15 mouse cellular contexts compared by ENCODE assay signal in the genomic region with DNA sequence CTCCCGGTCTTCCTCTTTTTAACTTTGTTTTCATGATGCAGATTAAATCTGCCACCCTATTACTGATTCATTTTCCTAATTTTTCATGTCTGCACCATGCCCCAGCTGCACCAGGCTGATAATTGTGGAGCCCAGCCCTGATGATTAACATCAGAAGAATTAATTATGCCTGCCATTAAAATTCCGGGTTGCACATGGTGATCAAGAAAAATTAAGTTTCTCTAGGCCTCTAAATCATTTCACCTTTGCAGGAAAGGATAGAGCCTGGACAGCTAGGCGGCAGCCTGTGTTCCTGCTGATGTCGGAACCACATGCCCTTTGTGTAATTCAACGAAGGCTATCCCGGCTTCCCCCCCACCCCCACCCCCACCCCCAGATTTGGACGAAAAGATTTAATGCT.
DNase-seq lines count a peak whose midpoint lies in the region; ATAC-seq and TF ChIP-seq lines count a peak whose summit lies in the region.
"Had no signal": no experiment of that assay in that cellular context is flagged by ENCODE, and none has a peak within 500 bp of the region (broad histone marks: within the 10 kb centered on the region; RNA-seq: fewer than 3 reads in every experiment).

No protein-coding gene starts in this region.

- no peaks in the 10 kb centered on the region for H3K36me3 ChIP-seq in embryonic facial prominence, embryonic 10.5 days (replicated peaks)
- H3K36me3 ChIP-seq in forebrain, embryonic 14.5 days (ENCODE audit: control insufficient read depth, insufficient read depth, low read length), result no peaks in the 10 kb centered on the region
- no peaks in the 10 kb centered on the region for H3K36me3 ChIP-seq in hindbrain, embryonic 16.5 days (ENCODE audit: control insufficient read depth, insufficient read depth, low read length)
- no peaks in the 10 kb centered on the region for H3K36me3 ChIP-seq in midbrain, postnatal 0 days (ENCODE audit: insufficient read depth, low read length)
- H3K36me3 ChIP-seq: liver, embryonic 13.5 days had no signal

- no peak overlapping the region; the same call in 1 of the 2 replicates for H3K4me2 ChIP-seq in forebrain, embryonic 14.5 days (ENCODE audit: low read length)
- peak overlapping the region; percentile 7; the same call in 1 of the 2 replicates for H3K4me2 ChIP-seq in hindbrain, embryonic 16.5 days (ENCODE audit: low read length)
- 0 out of 2 replicates have a peak overlapping the region, but pooled peaks have one; percentile 1 for H3K4me2 ChIP-seq in midbrain, postnatal 0 days (ENCODE audit: low read depth, low read length, poor library complexity, severe bottlenecking)
- H3K4me2 ChIP-seq: liver, embryonic 13.5 days had no signal

- peaks cover 35% of the 10 kb centered on the region for H3K4me1 ChIP-seq in embryonic facial prominence, embryonic 10.5 days
- H3K4me1 ChIP-seq in forebrain, embryonic 14.5 days (ENCODE audit: control insufficient read depth, insufficient read depth, low read length), result peaks cover 25% of the 10 kb centered on the region
- H3K4me1 ChIP-seq in hindbrain, embryonic 16.5 days (ENCODE audit: control insufficient read depth, insufficient read depth, low read depth, low read length), result peaks cover 14% of the 10 kb centered on the region
- peaks cover 4% of the 10 kb centered on the region; the same call in 1 of the 2 replicates for H3K4me1 ChIP-seq in midbrain, postnatal 0 days (ENCODE audit: insufficient read depth, low read length)
- H3K4me1 ChIP-seq: liver, embryonic 13.5 days had no signal

- no peaks in the 10 kb centered on the region for H3K27me3 ChIP-seq in embryonic facial prominence, embryonic 10.5 days (replicated peaks; ENCODE audit: low read depth, poor library complexity, severe bottlenecking)
- H3K27me3 ChIP-seq in forebrain, embryonic 14.5 days (replicated peaks; ENCODE audit: control insufficient read depth, insufficient read depth, low read length), result no peaks in the 10 kb centered on the region
- no peaks in the 10 kb centered on the region for H3K27me3 ChIP-seq in hindbrain, embryonic 16.5 days (replicated peaks; ENCODE audit: control insufficient read depth, insufficient read depth, low read length)
- no peaks in the 10 kb centered on the region for H3K27me3 ChIP-seq in midbrain, postnatal 0 days (ENCODE audit: insufficient read depth, low read length)
- H3K27me3 ChIP-seq: liver, embryonic 13.5 days had no signal

- ATAC-seq in forebrain, embryonic 14.5 days, result peak; percentile 57
- ATAC-seq in hindbrain, embryonic 16.5 days, result peak; percentile 58
- ATAC-seq in midbrain, postnatal 0 days (ENCODE audit: low FRiP score), result no peak
- ATAC-seq: activated CD4-positive, CD25-positive, alpha-beta regulatory T cell, adult 4 months had no signal

- WGBS in embryonic facial prominence, embryonic 10.5 days, result 47% methylated on average over 7 of the region's 7 CpGs
- WGBS in forebrain, embryonic 14.5 days, result 6% methylated on average over 7 of the region's 7 CpGs
- WGBS in hindbrain, embryonic 16.5 days, result 15% methylated on average over 7 of the region's 7 CpGs
- 17% methylated on average over 7 of the region's 7 CpGs for WGBS in midbrain, postnatal 0 days

- H3K9ac ChIP-seq in forebrain, embryonic 14.5 days (ENCODE audit: low read length), result 0 out of 2 replicates have a peak overlapping the region, but pooled peaks have one; percentile 14
- no peak overlapping the region for H3K9ac ChIP-seq in hindbrain, embryonic 16.5 days (ENCODE audit: low read depth, low read length)
- no peak overlapping the region for H3K9ac ChIP-seq in midbrain, postnatal 0 days (replicated peaks; ENCODE audit: low read length, poor library complexity, severe bottlenecking)
- H3K9ac ChIP-seq: liver, embryonic 13.5 days had no signal

- H3K27ac ChIP-seq in embryonic facial prominence, embryonic 10.5 days (replicated peaks), result peak overlapping the region; percentile 35; the same call in 1 of the 2 replicates
- H3K27ac ChIP-seq in forebrain, embryonic 14.5 days (ENCODE audit: low read depth, low read length), result peak overlapping the region; percentile 44
- H3K27ac ChIP-seq in hindbrain, embryonic 16.5 days (ENCODE audit: low read depth, low read length), result peak overlapping the region; percentile 9
- H3K27ac ChIP-seq in midbrain, postnatal 0 days (ENCODE audit: low read depth, low read length), result peak overlapping the region; percentile 57
- H3K27ac ChIP-seq: gastrocnemius, adult 2 months; liver, embryonic 13.5 days had no signal

- H3K4me3 ChIP-seq in embryonic facial prominence, embryonic 10.5 days, result no peak overlapping the region
- no peak overlapping the region for H3K4me3 ChIP-seq in forebrain, embryonic 14.5 days (ENCODE audit: low read depth, low read length)
- H3K4me3 ChIP-seq in hindbrain, embryonic 16.5 days (ENCODE audit: low read length), result no peak overlapping the region
- no peak overlapping the region for H3K4me3 ChIP-seq in midbrain, postnatal 0 days (ENCODE audit: low read depth, low read length)
- H3K4me3 ChIP-seq: gastrocnemius, adult 2 months; liver, embryonic 13.5 days had no signal

- TF ChIP-seq CTCF in midbrain, postnatal 0 days (IDR thresholded peaks at IDR 0.05), result peak; percentile 18; the same call in 1 of the 2 replicates

- no peaks in the 10 kb centered on the region for H3K9me3 ChIP-seq in embryonic facial prominence, embryonic 10.5 days
- no peaks in the 10 kb centered on the region for H3K9me3 ChIP-seq in forebrain, embryonic 14.5 days (replicated peaks; ENCODE audit: control insufficient read depth, low read length)
- no peaks in the 10 kb centered on the region for H3K9me3 ChIP-seq in hindbrain, embryonic 16.5 days (ENCODE audit: control insufficient read depth, low read length)
- no peaks in the 10 kb centered on the region for H3K9me3 ChIP-seq in midbrain, postnatal 0 days (ENCODE audit: low read length)
- H3K9me3 ChIP-seq: liver, embryonic 13.5 days had no signal

- DNase-seq in embryonic facial prominence, embryonic 10.5 days (ENCODE audit: low spot score), result no peak
- peak; percentile 53 for DNase-seq in forebrain, embryonic 14.5 days (ENCODE audit: low spot score)
- DNase-seq in midbrain, postnatal 0 days (ENCODE audit: low spot score), result no peak
- no peak for DNase-seq in ovary, postnatal 36 days (ENCODE audit: low spot score)
- DNase-seq in right cerebral cortex, postnatal 4 days, result no peak
- DNase-seq in right cerebral cortex, postnatal 14 days, result no peak
- DNase-seq in layer of hippocampus, postnatal 10 days (ENCODE audit: low spot score in 2 of 2), result no peak
- DNase-seq: cerebellum, adult 11 months; gastrocnemius, adult 2 months; heart, postnatal 4 days; kidney, adult 9 months; liver, embryonic 13.5 days; lung, postnatal 14 days had no signal
